Mouse (Mus musculus) lung, adult 18-20 months (tissue): ENCODE measurements around the gene Smr2.
"Not testable (repeated sequence)": the region's sequence is repeated elsewhere in the genome, so short reads cannot be mapped to it uniquely, and the experiment has no call there.

Experiments
- DNase-seq, 2 experiments: peaks; one replicate each; pipeline ENCODE4 v3.0.0; 2022; ENCODE audit warnings: mixed read lengths in 2 of 2

The Smr2 gene

DNA sequence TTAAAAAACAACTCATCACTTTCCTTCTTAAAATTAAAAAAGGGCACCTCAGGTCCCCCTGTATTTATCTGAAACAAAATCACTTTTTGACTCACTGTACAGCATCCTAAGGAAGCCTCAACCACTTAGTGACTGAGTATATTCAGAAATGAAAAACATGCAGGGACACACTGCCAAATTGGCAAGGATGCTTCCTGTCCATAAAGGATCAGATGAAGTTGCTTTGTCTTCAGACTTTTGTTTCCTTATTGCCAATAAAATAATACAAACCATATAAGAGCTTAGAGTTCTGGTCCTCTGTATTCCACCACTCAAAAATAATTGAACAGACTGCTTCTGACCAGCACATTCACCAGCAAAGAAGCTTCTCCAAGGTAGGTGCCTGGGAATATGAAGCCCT, at the start of gene Smr2:
Smr2 (plus strand) TSS at position 301 of the 400 bp plus-strand sequence.
- not testable (repeated sequence) for DNase-seq

DNA sequence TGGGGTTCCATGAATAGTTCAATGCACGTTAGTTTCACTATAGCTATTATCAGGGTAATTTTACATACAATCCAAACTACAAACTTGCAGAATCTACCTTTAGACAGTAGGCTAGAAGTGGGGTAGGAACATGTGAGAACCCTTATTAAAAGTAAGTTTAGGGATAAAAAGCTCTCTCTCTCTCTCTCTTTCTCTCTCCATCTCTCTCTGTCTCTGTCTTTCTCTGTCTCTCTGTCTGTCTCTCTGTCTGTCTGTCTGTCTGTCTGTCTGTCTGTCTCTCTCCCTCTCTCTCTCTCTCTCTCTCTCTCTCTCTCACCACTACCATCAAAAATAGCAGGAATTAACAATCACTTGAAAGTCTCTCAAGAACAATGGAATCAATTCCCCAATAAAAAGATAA, 25.1 kb downstream of the Smr2 start, which contains the start of gene Gm11116:
Gm11116 (minus strand) TSS at position 101 of the 400 bp plus-strand sequence.
- no peak for DNase-seq

DNA sequence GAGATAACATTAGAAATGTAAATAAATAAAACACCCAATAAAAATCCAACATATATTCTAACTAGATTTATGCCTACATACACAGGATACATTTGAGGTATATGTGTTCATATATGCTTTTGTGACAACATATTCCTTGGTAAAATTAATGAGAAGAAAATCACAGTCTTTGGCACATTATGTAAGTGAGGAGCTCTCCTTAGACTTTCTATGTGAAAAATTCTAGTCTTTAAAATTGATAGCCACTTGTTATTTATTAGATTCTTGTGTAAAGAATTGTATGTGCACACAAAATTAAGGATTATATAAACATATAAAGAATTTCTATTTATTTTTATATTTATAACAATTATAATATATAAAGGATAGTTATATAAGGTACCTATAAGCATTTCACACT, 67.6 kb downstream of the Smr2 start, which contains the start of gene Gm11115:
Gm11115 (minus strand) TSS at position 101 of the 400 bp plus-strand sequence.
- no peak for DNase-seq
